Mouse (Mus musculus): ENCODE measurements around the gene Ttc33. TPM values are rescaled to one million over a fixed set of nuclear protein-coding genes. Genes with fewer than 3 reads are reported as not detected.

The Ttc33 gene
- total RNA-seq, 1 experiment: 24.2 TPM

GRCm38 (mm10) chr15:5242241-5243035 lies 57.1 kb downstream of the Ttc33 start:
- Histone ChIP-seq H3K9ac (ENCODE audit: insufficient read depth, low read depth, low read length, poor library complexity, severe bottlenecking) (peak overlapping the region; percentile 3; the same call in 1 of the 2 replicates), H3K27ac (ENCODE audit: insufficient read depth, low read depth, low read length, poor library complexity, severe bottlenecking) (no peak overlapping the region), H3K4me1 (ENCODE audit: control insufficient read depth in 2 of 2, insufficient read depth in 2 of 2, low read length in 2 of 2, poor library complexity in 1 of 2) (peaks cover 0 to 9% of the 10 kb centered on the region in 2 experiments; a peak in 1 of 4 replicates), H3K9me3 (ENCODE audit: control insufficient read depth, insufficient read depth, low read depth, low read length) (no peaks in the 10 kb centered on the region), H3K4me3 (ENCODE audit: insufficient read depth in 1 of 2, low read depth in 1 of 2, low read length in 2 of 2, poor library complexity in 1 of 2, severe bottlenecking in 1 of 2) (peak overlapping the region; percentile 21 to 55), H3K36me3 (ENCODE audit: control insufficient read depth, insufficient read depth, low read length, poor library complexity, severe bottlenecking) (no peaks in the 10 kb centered on the region)
- TF ChIP-seq CHD2 (IDR thresholded peaks at IDR 0.05; ENCODE audit: low read depth, low read length) (no peak), HCFC1 (IDR thresholded peaks at IDR 0.05; ENCODE audit: borderline replicate concordance, insufficient read depth, low read length) (no peak), ZNF384 (IDR thresholded peaks at IDR 0.05; ENCODE audit: low read depth, low read length) (no peak), MAFK (IDR thresholded peaks at IDR 0.05; ENCODE audit: insufficient read depth, low read depth, low read length) (no peak), ZC3H11A (IDR thresholded peaks at IDR 0.05; ENCODE audit: borderline replicate concordance, low read depth, low read length) (no peak)
- no peak for DNase-seq (ENCODE audit: low read depth, low spot score)
- in situ Hi-C loops (cut with MboI; ENCODE audit: low sequenced_read_pairs in 2 of 2, unreplicated experiment in 2 of 2): loop anchor here (25.0 kb wide), 2 partner anchors 845 to 970 kb away; no protein-coding TSS in a partner anchor

- TF ChIP-seq ZNF384 (IDR thresholded peaks at IDR 0.05; ENCODE audit: low read depth, low read length) (no peak), HCFC1 (IDR thresholded peaks at IDR 0.05; ENCODE audit: borderline replicate concordance, insufficient read depth, low read length) (no peak), ZC3H11A (IDR thresholded peaks at IDR 0.05; ENCODE audit: borderline replicate concordance, low read depth, low read length) (no peak), MAFK (IDR thresholded peaks at IDR 0.05; ENCODE audit: insufficient read depth, low read depth, low read length) (no peak), CHD2 (IDR thresholded peaks at IDR 0.05; ENCODE audit: low read depth, low read length) (no peak)
- H3K36me3 ChIP-seq (ENCODE audit: control insufficient read depth, insufficient read depth, low read length, poor library complexity, severe bottlenecking): no peaks in the 10 kb centered on the region
- DNase-seq (ENCODE audit: low read depth, low spot score): no peak
- H3K27ac ChIP-seq (ENCODE audit: insufficient read depth, low read depth, low read length, poor library complexity, severe bottlenecking): no peak overlapping the region
- in situ Hi-C loops (cut with MboI; ENCODE audit: low sequenced_read_pairs in 2 of 2, unreplicated experiment in 2 of 2): loop anchor here (25.0 kb wide), 2 partner anchors 844 to 969 kb away; no protein-coding TSS in a partner anchor
- H3K4me1 ChIP-seq (ENCODE audit: control insufficient read depth in 2 of 2, insufficient read depth in 2 of 2, low read length in 2 of 2, poor library complexity in 1 of 2): peaks cover 0 to 9% of the 10 kb centered on the region in 2 experiments; a peak in 1 of 4 replicates
- 0 out of 2 replicates have a peak overlapping the region, but pooled peaks have one; percentile 13 for H3K9ac ChIP-seq (ENCODE audit: insufficient read depth, low read depth, low read length, poor library complexity, severe bottlenecking)
- no peaks in the 10 kb centered on the region for H3K9me3 ChIP-seq (ENCODE audit: control insufficient read depth, insufficient read depth, low read depth, low read length)
- H3K4me3 ChIP-seq (ENCODE audit: insufficient read depth in 1 of 2, low read depth in 1 of 2, low read length in 2 of 2, poor library complexity in 1 of 2, severe bottlenecking in 1 of 2): peak overlapping the region; percentile 71 to 97
These were observed 58.0 kb downstream of the Ttc33 start for GRCm38 (mm10) chr15:5243036-5243958.

DNA sequence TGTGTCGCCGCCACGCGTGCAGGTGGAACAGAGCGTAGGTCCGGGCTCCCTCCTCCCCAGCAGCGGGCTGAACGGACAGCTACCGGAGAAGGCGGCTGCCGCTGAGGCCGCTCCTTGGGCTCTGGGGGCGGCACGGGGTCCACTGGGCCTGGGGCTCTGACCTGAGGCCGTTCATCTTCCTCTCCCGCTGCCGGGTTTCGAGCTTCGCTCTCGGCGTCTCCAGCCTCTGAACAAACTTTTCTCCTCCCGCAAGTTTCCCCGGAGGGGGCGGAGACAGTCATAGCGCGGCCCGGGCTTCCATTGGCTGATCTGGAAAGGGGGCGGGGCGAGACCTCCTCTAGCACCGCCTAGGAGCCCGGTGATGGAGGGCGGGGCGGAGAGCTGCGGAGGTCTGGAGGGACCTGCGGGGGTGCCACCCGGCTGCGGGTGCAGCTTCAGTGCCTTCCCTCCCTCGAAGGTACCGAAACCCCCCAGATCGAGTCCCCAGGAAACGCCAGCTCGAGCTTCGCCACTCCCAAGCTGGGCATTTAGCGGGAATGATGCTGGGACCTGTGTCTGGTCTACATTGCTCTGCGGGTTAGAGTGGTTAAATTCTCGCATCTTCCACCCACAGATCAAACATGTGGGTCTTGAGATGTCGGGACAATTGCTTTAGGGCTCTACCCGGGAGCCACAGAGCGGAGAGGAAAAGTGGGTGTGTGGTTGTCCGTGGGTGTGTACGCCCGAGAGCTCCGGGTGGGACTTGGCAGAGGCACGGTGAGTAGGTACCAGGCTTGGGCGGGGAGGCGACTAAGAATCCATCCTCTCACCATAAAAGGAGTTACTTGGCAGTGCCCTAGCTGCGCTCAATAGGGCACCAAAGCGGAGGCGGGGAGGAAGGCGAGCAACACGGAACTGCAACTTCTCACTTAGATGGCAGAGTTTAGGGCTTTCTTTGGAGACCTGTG lies 58.9 kb downstream of the Ttc33 start, which contains the start of gene Ptger4:
Gene Ptger4 (minus strand): TSS at position 229 of the 947 bp plus-strand sequence.
- no peak within 1 kb of the TSS for H3K27ac ChIP-seq (ENCODE audit: insufficient read depth, low read depth, low read length, poor library complexity, severe bottlenecking)
- H3K4me1 ChIP-seq (ENCODE audit: control insufficient read depth in 2 of 2, insufficient read depth in 2 of 2, low read length in 2 of 2, poor library complexity in 1 of 2): peaks cover 0 to 9% of the 10 kb centered on the region in 2 experiments; a peak in 1 of 4 replicates
- DNase-seq (ENCODE audit: low read depth, low spot score): peak; percentile 91
- TF ChIP-seq ZC3H11A (IDR thresholded peaks at IDR 0.05; ENCODE audit: borderline replicate concordance, low read depth, low read length) (no peak), HCFC1 (IDR thresholded peaks at IDR 0.05; ENCODE audit: borderline replicate concordance, insufficient read depth, low read length) (peak; percentile 39; the same call in 1 of the 2 replicates)
- H3K36me3 ChIP-seq (ENCODE audit: control insufficient read depth, insufficient read depth, low read length, poor library complexity, severe bottlenecking): no peaks in the 10 kb centered on the region
- in situ Hi-C loops (cut with MboI; ENCODE audit: low sequenced_read_pairs in 2 of 2, unreplicated experiment in 2 of 2): loop anchor here (25.0 kb wide), 2 partner anchors 843 to 968 kb away; no protein-coding TSS in a partner anchor
- H3K4me3 ChIP-seq (ENCODE audit: insufficient read depth in 1 of 2, low read depth in 1 of 2, low read length in 2 of 2, poor library complexity in 1 of 2, severe bottlenecking in 1 of 2): peak within 1 kb of the TSS; percentile 71 to 97
- peak within 1 kb of the TSS; percentile 33 for H3K9ac ChIP-seq (ENCODE audit: insufficient read depth, low read depth, low read length, poor library complexity, severe bottlenecking)
- H3K9me3 ChIP-seq (ENCODE audit: control insufficient read depth, insufficient read depth, low read depth, low read length): no peaks in the 10 kb centered on the region

All from ES-E14 (cell line).